Mouse (Mus musculus): ENCODE data around the gene Fat1.

DNA sequence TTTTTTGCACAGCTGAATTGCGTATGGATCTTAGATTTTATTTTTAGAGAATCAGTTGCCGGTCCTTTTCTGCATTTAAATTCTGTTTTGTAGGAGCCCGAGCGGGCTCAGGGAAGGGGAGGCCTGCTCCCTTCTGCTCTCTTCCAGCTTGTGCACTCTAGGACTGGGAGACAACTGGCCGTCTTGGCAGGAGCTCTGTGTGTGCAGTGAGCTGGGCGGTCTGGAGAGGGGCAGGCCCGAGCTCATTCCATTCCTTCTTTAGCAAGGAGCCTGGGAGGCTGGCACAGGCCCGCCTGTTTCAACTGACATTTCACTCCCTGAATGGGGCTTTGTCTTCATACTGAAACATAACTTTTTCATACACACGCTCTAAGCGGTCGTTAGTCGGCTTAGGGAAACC lies 44.8 kb downstream of the Fat1 start:
- TF ChIP-seq POLR2AphosphoS2 (IDR thresholded peaks at IDR 0.05; ENCODE audit: insufficient read length, low read depth) (no peak), MYOD1 (IDR thresholded peaks at IDR 0.05; ENCODE audit: control insufficient read depth in 1 of 3, insufficient read length in 2 of 3, low read depth in 2 of 3) (no peak), POLR2A (IDR thresholded peaks at IDR 0.05; ENCODE audit: insufficient read length, low read depth) (no peak), E2F4 (IDR thresholded peaks at IDR 0.05; ENCODE audit: insufficient read depth) (no peak), MYOG (IDR thresholded peaks at IDR 0.05; ENCODE audit: control insufficient read depth in 1 of 3, insufficient read depth in 1 of 3, insufficient read length in 2 of 3, low read depth in 2 of 3) (peak in 1 of 3 experiments; percentile 20), MAX (IDR thresholded peaks at IDR 0.05; ENCODE audit: low read depth) (no peak), USF1 (IDR thresholded peaks at IDR 0.05; ENCODE audit: low read depth) (no peak), TCF3 (IDR thresholded peaks at IDR 0.05; ENCODE audit: insufficient read length, low read depth) (no peak), TCF12 (IDR thresholded peaks at IDR 0.05; ENCODE audit: insufficient read depth, poor library complexity, severe bottlenecking) (no peak), REST (IDR thresholded peaks at IDR 0.05; ENCODE audit: insufficient read depth, insufficient read length) (no peak)

All from myocyte (in vitro differentiated cells).